Comparison of ENCODE assay signal across 17 mouse cellular contexts in the genomic region with DNA sequence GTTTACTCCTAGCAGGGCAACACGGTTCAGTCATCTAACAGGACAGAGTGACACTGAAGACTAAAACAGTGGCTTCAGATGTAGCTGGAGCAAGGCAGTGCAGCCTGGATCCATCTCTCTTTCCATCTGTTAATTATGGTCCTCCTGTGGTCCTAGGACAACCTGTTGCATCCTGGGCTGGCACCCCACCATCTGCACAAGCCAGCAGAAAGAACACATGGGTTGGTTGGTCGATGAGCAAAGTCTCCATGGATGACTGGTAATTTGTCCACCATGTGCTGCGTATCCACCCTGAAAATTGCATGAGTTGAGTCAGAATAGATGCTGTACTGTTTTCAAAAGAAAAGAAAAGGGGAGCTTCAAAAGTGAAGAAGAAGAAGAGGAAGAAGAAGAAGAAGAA.
"Had no signal": no experiment of that assay in that cellular context is flagged by ENCODE, and none has a peak within 500 bp of the region (broad histone marks: within the 10 kb centered on the region; RNA-seq: fewer than 3 reads in every experiment).

No protein-coding gene starts in this region.

- H3K9me3 ChIP-seq: lung, embryonic 15.5 days; midbrain, embryonic 12.5 days; neural tube, embryonic 12.5 days; stomach, embryonic 15.5 days had no signal

- H3K36me3 ChIP-seq: lung, embryonic 15.5 days; midbrain, embryonic 12.5 days; neural tube, embryonic 12.5 days; stomach, embryonic 15.5 days had no signal

- DNase-seq: liver, postnatal 0 days; lung, adult 2 months; lung, postnatal 14 days; lung, postnatal 36 days; midbrain, embryonic 14.5 days; right cerebral cortex, postnatal 14 days; thymus, adult 2 months; thymus, postnatal 25 days; thymus, postnatal 4 days had no signal

- H3K4me1 ChIP-seq: lung, embryonic 15.5 days; megakaryocyte, embryonic 14.5 days; stomach, embryonic 15.5 days had no signal

- H3K4me2 ChIP-seq: lung, embryonic 15.5 days; midbrain, embryonic 12.5 days; neural tube, embryonic 12.5 days; stomach, embryonic 15.5 days had no signal

- H3K4me3 ChIP-seq: lung, embryonic 15.5 days; megakaryocyte, embryonic 14.5 days; midbrain, embryonic 12.5 days; neural tube, embryonic 12.5 days; stomach, embryonic 15.5 days had no signal

- H3K9ac ChIP-seq: liver, postnatal 0 days; lung, embryonic 15.5 days; midbrain, embryonic 12.5 days; neural tube, embryonic 12.5 days; stomach, embryonic 15.5 days had no signal

- H3K27me3 ChIP-seq: lung, embryonic 15.5 days; megakaryocyte, embryonic 14.5 days; midbrain, embryonic 12.5 days; neural tube, embryonic 12.5 days; stomach, embryonic 15.5 days had no signal

- ATAC-seq: liver, postnatal 0 days; lung, postnatal 0 days had no signal

- H3K27ac ChIP-seq: lung, embryonic 15.5 days; macrophage; midbrain, embryonic 12.5 days; neural tube, embryonic 12.5 days; stomach, embryonic 15.5 days; stomach, postnatal 0 days had no signal
